Mouse (Mus musculus) frontal cortex, postnatal 10 days (tissue): ENCODE measurements around the gene Btbd9.

Source experiments
- DNase-seq, 2 experiments: peaks; one replicate each; pipeline ENCODE4 v3.0.0; 2022; ENCODE audit warnings: low spot score in 2 of 2, mixed read lengths in 1 of 2

The Btbd9 gene

GRCm38 (mm10) chr17:30602175-30602574 lies 25.9 kb upstream of the Btbd9 start:
- no peak for DNase-seq

GRCm38 (mm10) chr17:30598300-30598699 lies 22.0 kb upstream of the Btbd9 start:
- DNase-seq, result no peak

GRCm38 (mm10) chr17:30597786-30598185 lies 21.5 kb upstream of the Btbd9 start:
- no peak for DNase-seq

- no peak for DNase-seq
Measured at GRCm38 (mm10) chr17:30594846-30595245, 18.6 kb upstream of the Btbd9 start.

GRCm38 (mm10) chr17:30594407-30594806 lies 18.1 kb upstream of the Btbd9 start:
- no peak for DNase-seq

- peak; percentile 63 to 68 for DNase-seq
Measured at GRCm38 (mm10) chr17:30590417-30591198, 14.3 kb upstream of the Btbd9 start.

GRCm38 (mm10) chr17:30583258-30584001 lies 7.1 kb upstream of the Btbd9 start:
- no peak for DNase-seq

GRCm38 (mm10) chr17:30582313-30582712 lies 6.0 kb upstream of the Btbd9 start:
- DNase-seq, result no peak

GRCm38 (mm10) chr17:30581201-30581600 lies 4.9 kb upstream of the Btbd9 start:
- no peak for DNase-seq

GRCm38 (mm10) chr17:30580781-30581180 lies 4.5 kb upstream of the Btbd9 start:
- DNase-seq, result no peak

- DNase-seq, result no peak
Measured at GRCm38 (mm10) chr17:30576946-30577345, 658 bp upstream of the Btbd9 start.

- peak; percentile 62 to 69 for DNase-seq
Measured at GRCm38 (mm10) chr17:30575121-30575904, 975 bp downstream of the Btbd9 start.

GRCm38 (mm10) chr17:30574783-30575075 lies 1.6 kb downstream of the Btbd9 start:
- DNase-seq, result no peak

GRCm38 (mm10) chr17:30573990-30574782 lies 2.1 kb downstream of the Btbd9 start:
- no peak for DNase-seq

- no peak for DNase-seq
Measured at GRCm38 (mm10) chr17:30570971-30571370, 5.3 kb downstream of the Btbd9 start.

- no peak for DNase-seq
Measured at GRCm38 (mm10) chr17:30570173-30570572, 6.1 kb downstream of the Btbd9 start.

GRCm38 (mm10) chr17:30568473-30568872 lies 7.8 kb downstream of the Btbd9 start:
- DNase-seq, result no peak

GRCm38 (mm10) chr17:30564971-30565370 lies 11.3 kb downstream of the Btbd9 start:
- no peak for DNase-seq

GRCm38 (mm10) chr17:30564407-30564806 lies 11.9 kb downstream of the Btbd9 start:
- DNase-seq, result no peak

GRCm38 (mm10) chr17:30563484-30564075 lies 12.7 kb downstream of the Btbd9 start:
- DNase-seq, result no peak

- DNase-seq, result no peak
Measured at GRCm38 (mm10) chr17:30562770-30563169, 13.5 kb downstream of the Btbd9 start.
